Mouse (Mus musculus): Measurements from ENCODE around the gene Atp5s. TPM values are rescaled to one million over a fixed set of nuclear protein-coding genes. Genes with fewer than 3 reads are reported as not detected.

Atp5s gene
- total and polyA plus RNA-seq, 3 experiments, result 8.4 to 15.8 (median 11.4) TPM

- no peaks in the 10 kb centered on the region for H3K27me3 ChIP-seq (replicated peaks)
- dilution Hi-C loops (cut with MboI; ENCODE audit: extremely low pct_ligation_motif_present, extremely low pct_unique_long_range_greater_than_20kb, low sequenced_read_pairs) (no loop called here), in situ Hi-C loops (cut with MboI; ENCODE audit: low pct_ligation_motif_present, low pct_unique_long_range_greater_than_20kb, low sequenced_read_pairs) (loop anchor here (10.0 kb wide), 1 partner anchor 133 kb away; the partner anchor contains the start of genes Atl1 and Map4k5)
- TF ChIP-seq USF2 (conservative IDR thresholded peaks at IDR 0.05; ENCODE audit: low read depth, low read length) (no peak), USF1 (IDR thresholded peaks at IDR 0.05; ENCODE audit: low read depth, low read length) (no peak), BHLHE40 (IDR thresholded peaks at IDR 0.05; ENCODE audit: low read depth, low read length) (no peak), CTCF (conservative IDR thresholded peaks at IDR 0.05 in 1 of 2, IDR thresholded peaks at IDR 0.05 in 1 of 2; ENCODE audit: low read depth in 2 of 2, low read length in 2 of 2) (no peak), POLR2AphosphoS2 (IDR thresholded peaks at IDR 0.05; ENCODE audit: low read depth, low read length) (no peak), NELFE (IDR thresholded peaks at IDR 0.05; ENCODE audit: low read depth, low read length) (no peak), KAT2A (IDR thresholded peaks at IDR 0.05; ENCODE audit: insufficient replicate concordance, low read length) (no peak), ZC3H11A (IDR thresholded peaks at IDR 0.05; ENCODE audit: low read depth, low read length) (no peak), ELF1 (IDR thresholded peaks at IDR 0.05; ENCODE audit: low read depth, low read length) (no peak), EP300 (IDR thresholded peaks at IDR 0.05; ENCODE audit: low read length) (no peak), JUND (conservative IDR thresholded peaks at IDR 0.05; ENCODE audit: low read depth, low read length) (no peak), NRF1 (IDR thresholded peaks at IDR 0.05; ENCODE audit: low read depth, low read length) (no peak), MAZ (IDR thresholded peaks at IDR 0.05; ENCODE audit: low read depth, low read length) (no peak), MXI1 (IDR thresholded peaks at IDR 0.05; ENCODE audit: low read depth, low read length) (no peak), ZKSCAN1 (IDR thresholded peaks at IDR 0.05; ENCODE audit: borderline replicate concordance, low read depth, low read length) (no peak), ZNF384 (IDR thresholded peaks at IDR 0.05; ENCODE audit: low read depth, low read length) (no peak), MAFK (IDR thresholded peaks at IDR 0.05; ENCODE audit: insufficient replicate concordance, low read length) (no peak), SMC3 (IDR thresholded peaks at IDR 0.05; ENCODE audit: low read depth, low read length) (no peak), PAX5 (IDR thresholded peaks at IDR 0.05; ENCODE audit: low read length) (no peak), HCFC1 (IDR thresholded peaks at IDR 0.05; ENCODE audit: low read depth, low read length) (no peak)
- no peak for DNase-seq (ENCODE audit: extremely low read depth)
- H3K9ac ChIP-seq (ENCODE audit: insufficient read depth, low read depth), result no peak overlapping the region
- no peak overlapping the region for H3K4me2 ChIP-seq (ENCODE audit: insufficient read depth, low read depth, poor library complexity, severe bottlenecking)
- H3K4me1 ChIP-seq (ENCODE audit: control insufficient read depth in 1 of 2, insufficient read depth in 2 of 2), result peaks cover 0 to 5% of the 10 kb centered on the region in 2 experiments; a peak in 2 of 4 replicates
- H3K27ac ChIP-seq (ENCODE audit: insufficient read depth, low read depth), result no peak overlapping the region
- H3K4me3 ChIP-seq (replicated peaks in 1 of 3; ENCODE audit: low read depth in 2 of 3, low read length in 2 of 3, poor library complexity in 1 of 3), result no peak overlapping the region
- H3K79me2 ChIP-seq (replicated peaks; ENCODE audit: control insufficient read depth, extremely low read depth, insufficient read depth, poor library complexity, severe bottlenecking), result no peaks in the 10 kb centered on the region
- peaks cover 3% of the 10 kb centered on the region for H3K9me3 ChIP-seq (replicated peaks; ENCODE audit: low read length)
- H3K36me3 ChIP-seq (replicated peaks in 1 of 2; ENCODE audit: control insufficient read depth in 1 of 2, insufficient read depth in 1 of 2, low read length in 1 of 2), result no peaks in the 10 kb centered on the region
Observed at GRCm38 (mm10) chr12:69761603-69762002, 36.9 kb downstream of the Atp5s start.

DNA sequence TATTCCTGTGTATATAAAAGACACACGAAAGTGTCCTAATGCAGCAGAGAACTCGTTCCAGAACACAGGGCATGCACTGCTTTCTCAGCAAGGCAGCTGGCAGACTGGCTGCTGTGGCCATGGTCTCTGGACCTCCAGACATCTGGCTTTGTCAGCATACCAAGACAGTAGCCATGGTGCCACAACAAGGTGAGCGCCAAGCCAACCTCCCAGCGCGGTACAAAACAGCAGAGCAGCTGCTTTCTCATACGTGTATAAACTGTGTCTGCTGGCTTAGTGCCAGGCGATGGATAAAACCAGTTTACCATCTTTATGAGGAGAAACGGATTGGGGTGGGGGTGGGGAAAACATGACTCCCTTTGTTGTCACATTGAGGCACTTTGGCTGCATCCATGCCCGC is 40.8 kb downstream of the Atp5s start:
- in situ Hi-C loops (cut with MboI; ENCODE audit: low pct_ligation_motif_present, low pct_unique_long_range_greater_than_20kb, low sequenced_read_pairs), result loop anchor here (10.0 kb wide), 1 partner anchor 129 kb away; the partner anchor contains the start of genes Atl1 and Map4k5
- H3K27me3 ChIP-seq (replicated peaks), result no peaks in the 10 kb centered on the region
- H3K4me2 ChIP-seq (ENCODE audit: insufficient read depth, low read depth, poor library complexity, severe bottlenecking), result no peak overlapping the region
- peaks cover 5% of the 10 kb centered on the region for H3K9me3 ChIP-seq (replicated peaks; ENCODE audit: low read length)
- dilution Hi-C loops (cut with MboI; ENCODE audit: extremely low pct_ligation_motif_present, extremely low pct_unique_long_range_greater_than_20kb, low sequenced_read_pairs), result no loop called here
- no peak overlapping the region for H3K27ac ChIP-seq (ENCODE audit: insufficient read depth, low read depth)
- H3K4me1 ChIP-seq (ENCODE audit: control insufficient read depth in 1 of 2, insufficient read depth in 2 of 2), result peaks cover 0 to 2% of the 10 kb centered on the region in 2 experiments; a peak in 1 of 4 replicates
- TF ChIP-seq ZC3H11A (IDR thresholded peaks at IDR 0.05; ENCODE audit: low read depth, low read length) (no peak), PAX5 (IDR thresholded peaks at IDR 0.05; ENCODE audit: low read length) (no peak), MAFK (IDR thresholded peaks at IDR 0.05; ENCODE audit: insufficient replicate concordance, low read length) (no peak), SMC3 (IDR thresholded peaks at IDR 0.05; ENCODE audit: low read depth, low read length) (no peak), ZNF384 (IDR thresholded peaks at IDR 0.05; ENCODE audit: low read depth, low read length) (no peak), ELF1 (IDR thresholded peaks at IDR 0.05; ENCODE audit: low read depth, low read length) (no peak), UBTF (IDR thresholded peaks at IDR 0.05; ENCODE audit: low read depth, low read length) (no peak), NRF1 (IDR thresholded peaks at IDR 0.05; ENCODE audit: low read depth, low read length) (no peak), NELFE (IDR thresholded peaks at IDR 0.05; ENCODE audit: low read depth, low read length) (no peak), GABPA (IDR thresholded peaks at IDR 0.05; ENCODE audit: insufficient replicate concordance, low read depth, low read length) (no peak), EP300 (IDR thresholded peaks at IDR 0.05; ENCODE audit: low read length) (no peak)
- DNase-seq (ENCODE audit: extremely low read depth), result no peak
- H3K79me2 ChIP-seq (replicated peaks; ENCODE audit: control insufficient read depth, extremely low read depth, insufficient read depth, poor library complexity, severe bottlenecking), result no peaks in the 10 kb centered on the region
- no peak overlapping the region for H3K9ac ChIP-seq (ENCODE audit: insufficient read depth, low read depth)
- no peak overlapping the region for H3K4me3 ChIP-seq (replicated peaks in 1 of 3; ENCODE audit: low read depth in 2 of 3, low read length in 2 of 3, poor library complexity in 1 of 3)
- no peaks in the 10 kb centered on the region for H3K36me3 ChIP-seq (replicated peaks in 1 of 2; ENCODE audit: control insufficient read depth in 1 of 2, insufficient read depth in 1 of 2, low read length in 1 of 2)
